Mouse (Mus musculus) adrenal gland, postnatal 36 days (tissue): ENCODE results near the gene Apmap. TPM values are rescaled to one million over a fixed set of nuclear protein-coding genes. Genes with fewer than 3 reads are reported as not detected.
"Not testable (repeated sequence)": the region's sequence is repeated elsewhere in the genome, so short reads cannot be mapped to it uniquely, and the experiment has no call there.

ENCODE experiments used
- DNase-seq, 2 experiments: peaks; one replicate each; pipeline ENCODE4 v3.0.0; 2021; ENCODE audit warnings: mixed read lengths in 1 of 2
- total RNA-seq, 2 experiments: library from RNA; stranded (reverse); gene quantifications; 2 replicates each; pipeline ENCODE4 v1.2.3; 2021

The Apmap gene
- total RNA-seq, 2 experiments from 2014 or later, result 117 to 146 TPM

- DNase-seq, result no peak
These were observed 15.6 kb upstream of the Apmap start for GRCm38 (mm10) chr2:150623957-150624356.

DNA sequence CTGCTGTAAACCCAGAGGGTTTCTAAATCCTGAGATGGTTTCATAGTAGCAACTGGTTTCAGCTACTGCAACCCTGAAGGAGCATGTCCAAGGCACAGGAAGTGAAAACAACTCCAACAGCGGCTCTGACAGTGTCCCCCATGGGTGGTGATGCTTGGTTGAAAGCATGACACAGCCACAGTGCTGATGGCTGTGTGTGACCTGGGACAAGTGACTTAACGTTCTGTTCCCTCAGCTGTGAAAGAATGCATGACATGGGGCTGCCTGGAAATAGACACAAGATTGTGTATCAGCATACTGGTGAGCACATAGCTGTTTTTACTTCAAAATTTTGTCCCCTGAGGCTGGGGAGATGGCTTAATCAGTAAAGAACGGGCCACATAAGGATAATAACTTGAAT lies 13.3 kb upstream of the Apmap start:
- DNase-seq, result no peak

DNA sequence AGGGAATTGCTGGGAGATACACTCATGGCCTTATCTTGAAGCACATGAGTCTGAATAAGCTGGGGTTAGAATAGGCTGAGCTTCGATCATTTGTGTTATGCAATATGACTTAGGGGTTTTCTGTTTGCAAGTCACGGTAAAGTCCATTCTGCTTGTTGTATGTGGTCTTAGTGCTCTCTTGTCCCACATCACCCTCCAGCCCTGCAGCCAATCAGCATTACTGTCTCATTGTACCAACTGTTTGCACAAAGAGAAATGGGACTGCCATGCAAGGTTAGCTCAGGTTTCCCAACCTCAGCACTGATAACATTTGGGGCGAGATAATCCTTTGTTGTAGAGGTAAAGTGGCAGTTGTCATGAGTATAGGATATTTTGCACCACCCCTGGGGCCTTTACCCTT lies 1.7 kb upstream of the Apmap start:
- DNase-seq, result no peak

GRCm38 (mm10) chr2:150608872-150609560 lies 649 bp upstream of the Apmap start:
- peak; percentile 18 to 58 for DNase-seq

GRCm38 (mm10) chr2:150607086-150607485 lies 1.3 kb downstream of the Apmap start:
- no peak for DNase-seq

GRCm38 (mm10) chr2:150604802-150605201 lies 3.6 kb downstream of the Apmap start:
- no peak for DNase-seq

GRCm38 (mm10) chr2:150602166-150602565 lies 6.2 kb downstream of the Apmap start:
- peak; percentile 9 to 24 for DNase-seq

- peak; percentile 51 to 53 for DNase-seq
These were observed 8.1 kb downstream of the Apmap start for GRCm38 (mm10) chr2:150600263-150600662.

GRCm38 (mm10) chr2:150595411-150596190 lies 12.8 kb downstream of the Apmap start:
- DNase-seq, result no peak

- no peak for DNase-seq
These were observed 19.3 kb downstream of the Apmap start for GRCm38 (mm10) chr2:150589076-150589475.

DNA sequence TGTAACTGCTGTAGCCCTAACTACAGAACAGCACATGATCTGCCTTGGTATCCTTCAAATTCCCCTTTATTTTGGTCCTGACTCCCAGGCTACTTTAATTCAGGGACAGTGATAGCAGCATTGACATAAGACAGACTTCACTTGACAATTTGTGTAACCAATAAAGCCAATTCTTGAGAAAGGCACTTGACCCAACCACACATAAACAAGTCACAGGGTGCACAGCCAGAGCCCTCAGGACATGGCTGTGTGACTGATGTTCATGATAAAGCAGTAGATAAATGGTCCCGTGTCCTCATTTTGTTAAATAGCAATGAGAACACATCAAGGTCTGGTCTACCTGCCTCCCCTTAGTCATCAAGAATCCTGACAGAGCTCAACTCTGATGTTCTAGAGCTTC lies 28.7 kb downstream of the Apmap start:
- no peak for DNase-seq

- no peak for DNase-seq
These were observed 29.8 kb downstream of the Apmap start for GRCm38 (mm10) chr2:150578603-150579002.

DNA sequence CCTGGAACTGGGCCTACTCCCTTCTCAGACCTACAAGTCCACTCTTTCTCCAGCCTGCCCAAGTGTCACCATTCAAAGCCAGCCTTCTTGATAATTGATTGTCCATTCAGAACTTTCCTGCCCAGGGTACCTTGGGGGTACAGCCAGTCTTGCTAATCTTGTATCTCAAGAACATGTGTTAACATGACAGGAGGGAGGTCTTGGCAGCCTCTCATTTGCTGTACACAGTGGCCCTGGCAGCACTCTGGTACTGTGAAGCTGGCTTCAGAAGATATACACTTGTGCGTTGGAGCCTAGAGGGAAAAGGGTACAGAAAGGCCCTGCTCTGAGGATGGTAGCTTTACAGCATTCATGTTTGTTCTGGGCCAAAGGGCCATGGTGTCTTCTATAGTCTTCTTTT lies 32.1 kb downstream of the Apmap start:
- DNase-seq, result no peak

- no peak for DNase-seq
These were observed 35.9 kb downstream of the Apmap start for GRCm38 (mm10) chr2:150572463-150572862.

- DNase-seq, result no peak
These were observed 37.6 kb downstream of the Apmap start for GRCm38 (mm10) chr2:150570761-150571160.

DNA sequence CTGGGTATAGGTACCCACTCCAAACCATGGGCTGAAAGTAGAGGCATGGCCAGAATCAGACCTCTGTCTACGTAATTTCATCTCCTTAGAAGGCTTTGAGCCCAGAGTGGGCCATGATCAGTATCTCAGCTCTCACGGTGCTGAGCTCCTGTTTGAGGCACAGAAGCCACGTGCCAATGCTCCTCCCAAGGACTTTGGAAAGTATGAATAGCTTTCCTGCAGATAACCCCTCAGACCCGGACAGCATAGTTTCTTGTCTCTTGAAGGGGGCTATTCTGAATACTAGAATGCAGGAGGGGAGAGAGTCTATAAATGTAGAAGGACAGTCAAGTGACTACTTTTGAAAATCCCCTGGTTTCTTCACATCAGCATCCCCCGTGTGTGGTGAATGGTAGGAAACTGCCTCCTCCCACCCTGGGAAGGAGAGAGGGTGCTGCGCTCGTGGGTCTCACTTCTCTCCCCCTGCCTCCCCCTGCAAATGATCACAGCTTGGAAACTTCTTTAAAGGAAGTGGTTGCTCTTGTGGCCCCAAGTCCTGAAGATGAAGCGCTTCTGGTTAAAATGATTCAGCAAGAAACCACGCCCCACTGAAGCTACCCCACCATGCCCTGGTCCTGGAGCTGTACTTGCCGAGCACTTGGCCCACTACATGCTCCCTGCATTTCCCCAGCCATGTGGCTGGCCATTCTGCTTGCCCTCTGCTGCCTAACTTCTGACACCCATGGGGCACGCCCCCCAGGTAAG lies 38.3 kb downstream of the Apmap start, which contains the start of gene Cst7:
TSS of gene Cst7 (plus strand) at position 569 of the 744 bp plus-strand sequence.
- DNase-seq, result no peak

GRCm38 (mm10) chr2:150567051-150567450 lies 41.3 kb downstream of the Apmap start:
- peak in 1 of 2 experiments; percentile 13 for DNase-seq

- peak in 1 of 2 experiments; percentile 27 for DNase-seq
These were observed 49.8 kb downstream of the Apmap start for GRCm38 (mm10) chr2:150558568-150558967.

DNA sequence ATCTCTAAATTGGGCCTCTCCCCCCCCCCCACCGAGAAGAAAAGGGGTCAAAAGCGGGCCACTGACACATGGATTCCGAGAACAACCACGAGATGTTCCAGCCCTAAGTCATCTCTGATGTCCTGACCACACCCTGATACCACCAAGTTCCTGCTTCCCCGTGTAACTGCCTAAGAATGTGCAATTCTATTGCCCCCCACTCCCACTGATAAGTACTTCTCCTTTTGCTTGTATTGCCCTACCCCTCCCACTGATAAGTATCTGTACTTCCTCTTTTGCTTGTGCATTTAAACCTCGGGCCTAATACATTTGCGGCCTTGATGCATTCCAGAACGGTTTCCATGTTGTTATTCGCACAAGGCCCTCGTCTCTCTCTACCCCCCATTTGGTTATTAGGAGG lies 58.8 kb downstream of the Apmap start:
- DNase-seq, result not testable (repeated sequence)
